Mouse (Mus musculus) megakaryocyte, embryonic 14.5 days (primary cell): ENCODE results near the gene Slc25a21. TPM values are rescaled to one million over a fixed set of nuclear protein-coding genes. Genes with fewer than 3 reads are reported as not detected.

Experiments
- H3K27me3 ChIP-seq: replicated peaks from 2 replicates; pipeline ENCODE3; 2012; ENCODE audit warnings: inconsistent platforms
- H3K36me3 ChIP-seq: replicated peaks from 2 replicates; pipeline ENCODE3; 2012; ENCODE audit warnings: low read length, inconsistent platforms, mixed read lengths
- H3K4me1 ChIP-seq: 2 replicates; pipeline ENCODE4 v1.6.1; 2012; ENCODE audit warnings: inconsistent platforms
- H3K4me3 ChIP-seq: replicated peaks from 2 replicates; pipeline ENCODE3; 2012; ENCODE audit warnings: moderate library complexity, mild to moderate bottlenecking, inconsistent platforms
- H3K9me3 ChIP-seq: 2 replicates; pipeline ENCODE4 v1.6.1; 2012; ENCODE audit warnings: inconsistent platforms
- FLI1 ChIP-seq: IDR thresholded peaks from 2 replicates; pipeline ENCODE4 v1.6.1; 2012; ENCODE audit warnings: low read length, inconsistent platforms, mixed read lengths
- GATA1 ChIP-seq: IDR thresholded peaks from 3 replicates; pipeline ENCODE4 v1.6.1; 2012; ENCODE audit warnings: mixed read lengths, low read length, inconsistent platforms, borderline replicate concordance
- polyA plus RNA-seq: library from polyadenylated mRNA; stranded (reverse); fragments of >175 nt; gene quantifications from 2 replicates; pipeline ENCODE4 v1.2.3, GENCODE M21; 2012; ENCODE audit warnings: low replicate concordance; ENCODE audit not compliant: insufficient read depth

Gene Slc25a21
- polyA plus RNA-seq, 1 experiment: 0.18 TPM

- H3K9me3 ChIP-seq: 0 out of 2 replicates have a peak, but pooled peaks cover 6% of the 10 kb centered on the region
- no peaks in the 10 kb centered on the region for H3K4me1 ChIP-seq
- H3K27me3 ChIP-seq: no peaks in the 10 kb centered on the region
- H3K4me3 ChIP-seq: no peak overlapping the region
- TF ChIP-seq FLI1 (no peak), GATA1 (no peak)
- H3K36me3 ChIP-seq: no peaks in the 10 kb centered on the region
These were observed 239.0 kb downstream of the Slc25a21 start for GRCm38 (mm10) chr12:56958244-56958643.

- Histone ChIP-seq H3K4me1 (no peaks in the 10 kb centered on the region), H3K9me3 (0 out of 2 replicates have a peak, but pooled peaks cover 7% of the 10 kb centered on the region), H3K27me3 (no peaks in the 10 kb centered on the region), H3K4me3 (no peak overlapping the region), H3K36me3 (no peaks in the 10 kb centered on the region)
- TF ChIP-seq GATA1: no peak
- TF ChIP-seq FLI1: no peak
These were observed 245.3 kb downstream of the Slc25a21 start for GRCm38 (mm10) chr12:56951749-56952657.

DNA sequence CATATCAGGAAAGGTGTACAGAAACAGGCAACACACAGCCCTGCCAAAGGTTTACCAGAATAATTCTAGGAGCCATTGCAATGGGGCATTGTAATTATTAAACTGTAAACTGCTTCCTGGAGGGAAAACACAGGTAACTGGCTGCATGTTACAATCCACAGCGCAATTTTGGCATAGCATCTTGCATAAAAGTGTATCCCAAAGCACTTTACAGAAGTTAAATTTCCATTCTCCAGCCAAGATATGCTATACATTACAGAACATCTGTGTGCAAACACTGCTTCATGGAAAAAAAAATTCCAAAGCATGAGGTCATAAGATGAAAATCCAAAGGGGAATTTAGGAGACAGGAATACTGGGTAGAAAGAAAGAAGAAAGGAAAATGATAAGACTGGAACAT is 253.0 kb downstream of the Slc25a21 start:
- no peaks in the 10 kb centered on the region for H3K36me3 ChIP-seq
- H3K4me3 ChIP-seq: no peak overlapping the region
- 0 out of 2 replicates have a peak, but pooled peaks cover 1% of the 10 kb centered on the region for H3K9me3 ChIP-seq
- H3K27me3 ChIP-seq: no peaks in the 10 kb centered on the region
- H3K4me1 ChIP-seq: no peaks in the 10 kb centered on the region
- TF ChIP-seq FLI1 (no peak), GATA1 (no peak)

GRCm38 (mm10) chr12:56940861-56941260 is 256.4 kb downstream of the Slc25a21 start:
- Histone ChIP-seq H3K36me3 (no peaks in the 10 kb centered on the region), H3K4me1 (no peaks in the 10 kb centered on the region), H3K27me3 (no peaks in the 10 kb centered on the region), H3K9me3 (no peaks in the 10 kb centered on the region), H3K4me3 (no peak overlapping the region)
- TF ChIP-seq GATA1 (no peak), FLI1 (no peak)

- TF ChIP-seq FLI1: no peak
- TF ChIP-seq GATA1: no peak
- no peaks in the 10 kb centered on the region for H3K4me1 ChIP-seq
- no peaks in the 10 kb centered on the region for H3K27me3 ChIP-seq
- no peaks in the 10 kb centered on the region for H3K36me3 ChIP-seq
- H3K9me3 ChIP-seq: 0 out of 2 replicates have a peak, but pooled peaks cover 7% of the 10 kb centered on the region
- H3K4me3 ChIP-seq: no peak overlapping the region
These were observed 279.1 kb downstream of the Slc25a21 start for GRCm38 (mm10) chr12:56918145-56918544.

DNA sequence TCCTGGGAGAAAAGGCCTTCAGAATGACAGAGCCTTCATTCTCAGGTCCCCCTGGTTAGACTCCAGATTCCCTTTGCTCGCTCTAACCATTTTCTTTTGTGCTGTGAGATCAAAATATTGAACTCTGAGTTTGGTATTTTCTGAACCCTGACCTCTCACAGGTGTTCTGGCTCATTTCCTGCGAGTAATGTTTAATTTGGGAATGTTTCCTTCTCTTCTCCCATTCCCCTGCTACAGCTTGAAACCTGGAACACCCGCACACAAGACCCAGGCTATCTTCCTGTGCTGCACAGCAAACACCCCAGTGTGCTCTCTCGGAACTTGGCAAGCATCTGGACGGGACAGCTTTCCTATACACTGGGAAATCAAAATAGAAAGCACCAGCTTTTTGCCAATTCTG is 290.8 kb downstream of the Slc25a21 start:
- Histone ChIP-seq H3K9me3 (peaks cover 19% of the 10 kb centered on the region), H3K4me3 (no peak overlapping the region), H3K4me1 (no peaks in the 10 kb centered on the region), H3K36me3 (no peaks in the 10 kb centered on the region), H3K27me3 (no peaks in the 10 kb centered on the region)
- TF ChIP-seq FLI1 (no peak), GATA1 (no peak)

DNA sequence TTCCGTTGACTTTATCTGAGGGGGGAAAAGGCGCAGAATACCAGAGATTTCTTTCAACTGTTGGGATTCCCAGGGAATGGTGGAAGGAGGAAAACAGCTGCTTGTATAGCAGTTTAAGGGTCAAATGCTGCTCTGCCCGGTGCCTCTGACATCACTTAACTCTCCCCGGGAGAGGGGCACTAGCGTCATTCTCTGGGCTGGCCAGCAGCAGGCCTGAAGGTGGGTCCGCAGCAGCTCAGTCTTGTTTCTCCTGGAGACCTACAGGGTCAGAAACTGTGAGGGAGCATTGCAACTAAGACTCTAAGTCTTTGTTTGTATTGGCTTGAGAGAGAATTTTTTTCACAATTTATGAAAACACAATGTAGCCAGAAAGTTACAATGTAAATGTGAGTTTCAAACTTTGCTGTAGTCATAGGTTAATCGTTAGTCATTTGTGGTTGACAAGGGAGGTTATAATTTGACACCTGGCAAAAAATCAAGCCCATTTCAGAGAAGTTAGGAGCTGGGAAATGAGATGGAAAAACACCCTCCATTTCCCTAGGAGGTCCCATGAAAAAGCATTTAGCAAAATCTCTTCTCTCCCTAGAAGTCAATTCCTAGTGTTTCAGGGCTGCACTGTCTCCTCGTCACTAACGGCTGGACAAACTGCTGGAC is 291.5 kb downstream of the Slc25a21 start:
- TF ChIP-seq GATA1: no peak
- no peak for TF ChIP-seq FLI1
- Histone ChIP-seq H3K27me3 (no peaks in the 10 kb centered on the region), H3K36me3 (no peaks in the 10 kb centered on the region), H3K4me1 (no peaks in the 10 kb centered on the region), H3K4me3 (no peak overlapping the region), H3K9me3 (peaks cover 19% of the 10 kb centered on the region)

GRCm38 (mm10) chr12:56905222-56905621 is 292.1 kb downstream of the Slc25a21 start:
- peaks cover 19% of the 10 kb centered on the region for H3K9me3 ChIP-seq
- no peaks in the 10 kb centered on the region for H3K27me3 ChIP-seq
- no peaks in the 10 kb centered on the region for H3K36me3 ChIP-seq
- no peaks in the 10 kb centered on the region for H3K4me1 ChIP-seq
- no peak overlapping the region for H3K4me3 ChIP-seq
- TF ChIP-seq FLI1: no peak
- no peak for TF ChIP-seq GATA1

- Histone ChIP-seq H3K9me3 (peaks cover 23% of the 10 kb centered on the region), H3K27me3 (no peaks in the 10 kb centered on the region), H3K4me3 (no peak overlapping the region), H3K36me3 (no peaks in the 10 kb centered on the region), H3K4me1 (no peaks in the 10 kb centered on the region)
- TF ChIP-seq GATA1: no peak
- TF ChIP-seq FLI1: no peak
These were observed 294.4 kb downstream of the Slc25a21 start for GRCm38 (mm10) chr12:56902774-56903456.

- H3K4me3 ChIP-seq: no peak overlapping the region
- no peaks in the 10 kb centered on the region for H3K4me1 ChIP-seq
- H3K36me3 ChIP-seq: no peaks in the 10 kb centered on the region
- H3K9me3 ChIP-seq: peaks cover 5% of the 10 kb centered on the region; the same call in 1 of the 2 replicates
- TF ChIP-seq FLI1 (no peak), GATA1 (no peak)
- H3K27me3 ChIP-seq: no peaks in the 10 kb centered on the region
These were observed 299.3 kb downstream of the Slc25a21 start for GRCm38 (mm10) chr12:56897976-56898375.
